25 mouse cellular contexts compared by ENCODE assay signal in genomic region chr8:110791164-110791563, GRCm38 (mm10). TPM values are rescaled to one million over a fixed set of nuclear protein-coding genes. Genes with fewer than 3 reads are reported as not detected.
DNase-seq lines count a peak whose midpoint lies in the region; ATAC-seq and TF ChIP-seq lines count a peak whose summit lies in the region.
"Had no signal": no experiment of that assay in that cellular context is flagged by ENCODE, and none has a peak within 500 bp of the region (broad histone marks: within the 10 kb centered on the region; RNA-seq: fewer than 3 reads in every experiment).

No protein-coding gene starts in this region.

- no peak for TF ChIP-seq POLR2A in lung, adult 2 months (IDR thresholded peaks at IDR 0.05; ENCODE audit: borderline replicate concordance, extremely low read depth, low read depth, low read length)

- H3K9ac ChIP-seq in heart, postnatal 0 days (replicated peaks; ENCODE audit: low read depth, low read length) = no peak overlapping the region
- no peak overlapping the region for H3K9ac ChIP-seq in lung, postnatal 0 days (replicated peaks; ENCODE audit: low read depth)
- H3K9ac ChIP-seq: embryonic facial prominence, embryonic 13.5 days; embryonic facial prominence, embryonic 15.5 days; forebrain, embryonic 12.5 days had no signal

- DNase-seq in gastrocnemius, adult 2 months = no peak
- no peak for DNase-seq in gastrocnemius, postnatal 14 days
- no peak for DNase-seq in heart, postnatal 0 days (ENCODE audit: low spot score)
- no peak for DNase-seq in heart, postnatal 25 days (ENCODE audit: low spot score)
- DNase-seq in lung, postnatal 0 days (ENCODE audit: low spot score) = no peak
- DNase-seq in lung, postnatal 10 days = no peak
- no peak for DNase-seq in lung, adult 2 months
- DNase-seq: adrenal gland, adult 2 months; adrenal gland, postnatal 10 days; adrenal gland, postnatal 25 days; B cell, adult 2 months; cerebellum, adult 11 months; cerebellum, adult 18-20 months; cerebellum, adult 8-10 months; cerebellum, adult 9-11 months; cerebellum, postnatal 14 days; cerebellum, postnatal 36 days; embryo, embryonic 11 days had no signal

- peak; percentile 77 for TF ChIP-seq EP300 in heart, postnatal 0 days (IDR thresholded peaks at IDR 0.05; ENCODE audit: low read depth)
- peak; percentile 54 for TF ChIP-seq EP300 in lung, postnatal 0 days (IDR thresholded peaks at IDR 0.05)

- H3K4me1 ChIP-seq in heart, postnatal 0 days (ENCODE audit: control insufficient read depth, insufficient read depth) = peaks cover 6% of the 10 kb centered on the region; the same call in 1 of the 2 replicates
- H3K4me1 ChIP-seq in lung, postnatal 0 days (ENCODE audit: insufficient read depth, low read depth, low read length) = peaks cover 7% of the 10 kb centered on the region; the same call in 1 of the 2 replicates
- H3K4me1 ChIP-seq in lung, adult 2 months (ENCODE audit: control insufficient read depth, insufficient read depth, low read length) = peaks cover 5% of the 10 kb centered on the region
- H3K4me1 ChIP-seq: forebrain, embryonic 10.5 days; forebrain, embryonic 12.5 days had no signal

- no peak for ATAC-seq in heart, postnatal 0 days (ENCODE audit: insufficient read depth, low read depth)
- ATAC-seq in lung, postnatal 0 days = peak; percentile 11; the same call in 1 of the 2 replicates
- ATAC-seq: forebrain, embryonic 14.5 days had no signal

- no peak for TF ChIP-seq CTCF in gastrocnemius, adult 2 months (IDR thresholded peaks at IDR 0.05)
- TF ChIP-seq CTCF in heart, postnatal 0 days (IDR thresholded peaks at IDR 0.05; ENCODE audit: low read depth) = no peak
- no peak for TF ChIP-seq CTCF in lung, postnatal 0 days (IDR thresholded peaks at IDR 0.05)
- TF ChIP-seq CTCF in lung, adult 2 months (IDR thresholded peaks at IDR 0.05; ENCODE audit: insufficient read depth, low read length) = no peak

- intact Hi-C loops in gastrocnemius, adult 2 months (cut with DNase I) = no loop called here
- intact Hi-C loops in gastrocnemius, postnatal 14 days (cut with DNase I; ENCODE audit: low total_unique reads) = no loop called here
- intact Hi-C loops in heart, postnatal 25 days (cut with DNase I) = loop anchor here (5.0 kb wide), 1 partner anchor 39 kb away; no protein-coding TSS in a partner anchor

- H3K36me3 ChIP-seq in heart, postnatal 0 days (replicated peaks; ENCODE audit: control insufficient read depth, insufficient read depth, low read length) = no peaks in the 10 kb centered on the region
- H3K36me3 ChIP-seq in lung, postnatal 0 days (ENCODE audit: insufficient read depth, low read length) = no peaks in the 10 kb centered on the region
- H3K36me3 ChIP-seq: embryonic facial prominence, embryonic 13.5 days; embryonic facial prominence, embryonic 15.5 days; forebrain, embryonic 10.5 days; forebrain, embryonic 12.5 days had no signal

- 57% methylated on average over 10 of the region's 10 CpGs for WGBS in heart, postnatal 0 days
- 49% methylated on average over 10 of the region's 10 CpGs for WGBS in lung, postnatal 0 days
- WGBS in lung, adult 2 months = 52% methylated on average over 10 of the region's 10 CpGs

- H3K27me3 ChIP-seq in heart, postnatal 0 days (ENCODE audit: control insufficient read depth, insufficient read depth, low read length) = no peaks in the 10 kb centered on the region
- H3K27me3 ChIP-seq in lung, postnatal 0 days (replicated peaks; ENCODE audit: insufficient read depth, low read length) = no peaks in the 10 kb centered on the region
- H3K27me3 ChIP-seq: embryonic facial prominence, embryonic 13.5 days; embryonic facial prominence, embryonic 15.5 days; forebrain, embryonic 12.5 days had no signal

- 0 out of 2 replicates have a peak overlapping the region, but pooled peaks have one; percentile 38 for H3K27ac ChIP-seq in gastrocnemius, adult 2 months
- 0 out of 2 replicates have a peak overlapping the region, but pooled peaks have one; percentile 41 for H3K27ac ChIP-seq in heart, postnatal 0 days (ENCODE audit: low read depth)
- no peak overlapping the region for H3K27ac ChIP-seq in lung, postnatal 0 days (ENCODE audit: low read length)
- H3K27ac ChIP-seq: embryonic facial prominence, embryonic 13.5 days; embryonic facial prominence, embryonic 15.5 days; forebrain, embryonic 10.5 days; forebrain, embryonic 12.5 days had no signal

- no peak overlapping the region for H3K4me3 ChIP-seq in gastrocnemius, adult 2 months
- no peak overlapping the region for H3K4me3 ChIP-seq in heart, postnatal 0 days (ENCODE audit: low read depth, low read length)
- H3K4me3 ChIP-seq in lung, postnatal 0 days (ENCODE audit: low read depth, low read length) = no peak overlapping the region
- no peak overlapping the region for H3K4me3 ChIP-seq in lung, adult 2 months (replicated peaks; ENCODE audit: extremely low read depth, low read depth, low read length)
- H3K4me3 ChIP-seq: embryonic facial prominence, embryonic 13.5 days; embryonic facial prominence, embryonic 15.5 days; erythroblast, embryonic 14.5 days; forebrain, embryonic 10.5 days; forebrain, embryonic 12.5 days had no signal

- 0 out of 2 replicates have a peak, but pooled peaks cover 6% of the 10 kb centered on the region for H3K9me3 ChIP-seq in heart, postnatal 0 days (replicated peaks; ENCODE audit: control insufficient read depth, low read length)
- H3K9me3 ChIP-seq in lung, postnatal 0 days (ENCODE audit: low read length) = no peaks in the 10 kb centered on the region
- H3K9me3 ChIP-seq: embryonic facial prominence, embryonic 15.5 days; forebrain, embryonic 12.5 days had no signal

- H3K4me2 ChIP-seq in heart, postnatal 0 days (ENCODE audit: low read depth, low read length) = no peak overlapping the region
- H3K4me2 ChIP-seq in lung, postnatal 0 days (replicated peaks; ENCODE audit: low read depth, low read length) = no peak overlapping the region
- H3K4me2 ChIP-seq: embryonic facial prominence, embryonic 13.5 days; embryonic facial prominence, embryonic 15.5 days; forebrain, embryonic 12.5 days had no signal

RNA-seq across cellular contexts. Expression of gene Il34, which starts 14.6 kb away (rescaled TPM):
- 1 to 10 TPM; 5.2 TPM for total RNA-seq in gastrocnemius, adult 2 months (2021)
- 10 to 100 TPM; 15.6 to 20.0 TPM for total RNA-seq in gastrocnemius, postnatal 14 days (2021)
- total RNA-seq in heart, postnatal 0 days (2014; rRNA removed; ENCODE audit: low replicate concordance) = 3.2 and 3.9 TPM in 2 replicates
- polyA plus RNA-seq in heart, postnatal 0 days (2015; fragmentation: Nextera tagmentation; extraction: Ambion mirVana) = 1.1 and 1.4 TPM in 2 replicates
- 1 to 10 TPM; 7.2 TPM for total RNA-seq in heart, postnatal 25 days (2021)
- polyA plus RNA-seq in lung, postnatal 0 days (2015; fragmentation: Nextera tagmentation; extraction: Ambion mirVana) = 23.3 and 29.6 TPM in 2 replicates
- polyA plus RNA-seq in lung, adult 2 months (2012; rRNA removed) = 35.4 and 40.4 TPM in 2 replicates
- total RNA-seq: common myeloid progenitor, adult 5-6 weeks had no signal
- polyA plus RNA-seq: erythroblast, embryonic 14.5 days had no signal

RNA-seq across cellular contexts. Expression of gene Cog4, which starts 55.2 kb away (rescaled TPM):
- 10 to 100 TPM; 60.3 to 64.2 TPM for total RNA-seq in gastrocnemius, adult 2 months (2021)
- 10 to 100 TPM; 38.9 to 44.1 TPM for total RNA-seq in gastrocnemius, postnatal 14 days (2021)
- 47.2 and 66.3 TPM in 2 replicates for total RNA-seq in heart, postnatal 0 days (2014; rRNA removed; ENCODE audit: low replicate concordance)
- polyA plus RNA-seq in heart, postnatal 0 days (2015; fragmentation: Nextera tagmentation; extraction: Ambion mirVana) = 54.2 and 55.8 TPM in 2 replicates
- total RNA-seq in heart, postnatal 25 days (2021) = 10 to 100 TPM; 69.6 to 73.7 TPM
- 43.3 and 46.4 TPM in 2 replicates for polyA plus RNA-seq in lung, postnatal 0 days (2015; fragmentation: Nextera tagmentation; extraction: Ambion mirVana)
- polyA plus RNA-seq in lung, adult 2 months (2012; rRNA removed) = 19.2 and 26.8 TPM in 2 replicates

RNA-seq across cellular contexts. Expression of gene Sf3b3, which starts 55.4 kb away (rescaled TPM):
- 10 to 100 TPM; 16.9 to 19.7 TPM for total RNA-seq in gastrocnemius, adult 2 months (2021)
- 10 to 100 TPM; 24.2 to 29.3 TPM for total RNA-seq in gastrocnemius, postnatal 14 days (2021)
- total RNA-seq in heart, postnatal 0 days (2014; rRNA removed; ENCODE audit: low replicate concordance) = 47.3 and 68.3 TPM in 2 replicates
- 32.5 and 32.9 TPM in 2 replicates for polyA plus RNA-seq in heart, postnatal 0 days (2015; fragmentation: Nextera tagmentation; extraction: Ambion mirVana)
- total RNA-seq in heart, postnatal 25 days (2021) = 10 to 100 TPM; 39.7 to 42.4 TPM
- 41.1 and 45.3 TPM in 2 replicates for polyA plus RNA-seq in lung, postnatal 0 days (2015; fragmentation: Nextera tagmentation; extraction: Ambion mirVana)
- 22.3 and 33.3 TPM in 2 replicates for polyA plus RNA-seq in lung, adult 2 months (2012; rRNA removed)
